Mouse (Mus musculus): ENCODE results near the gene Cit. TPM values are rescaled to one million over a fixed set of nuclear protein-coding genes. Genes with fewer than 3 reads are reported as not detected.

Cit gene
- total RNA-seq, 2 experiments from 2014 or later: 22.3 to 29.3 TPM

DNA sequence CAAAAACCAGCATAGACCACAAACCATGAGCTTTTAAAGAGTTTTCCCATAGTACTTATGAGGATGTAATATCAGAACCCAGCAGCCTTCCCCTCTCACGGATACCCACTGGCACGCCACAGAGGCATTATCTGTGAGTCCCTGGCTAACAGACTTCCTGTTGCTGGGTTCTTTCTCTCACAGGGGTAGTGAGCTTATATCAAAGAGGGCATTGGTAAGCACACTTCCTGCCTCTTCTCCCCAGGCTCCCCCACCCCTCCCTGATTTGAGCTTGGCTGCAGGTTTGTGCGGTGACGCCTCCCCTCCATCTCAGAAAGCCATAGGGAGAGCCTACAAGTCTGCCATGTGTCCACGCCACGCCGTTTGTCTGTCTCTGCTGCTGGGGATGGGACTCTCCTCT, 184.0 kb downstream of the Cit start:
- peak; percentile 68 for ATAC-seq (replicated peaks; ENCODE audit: poor library complexity)

DNA sequence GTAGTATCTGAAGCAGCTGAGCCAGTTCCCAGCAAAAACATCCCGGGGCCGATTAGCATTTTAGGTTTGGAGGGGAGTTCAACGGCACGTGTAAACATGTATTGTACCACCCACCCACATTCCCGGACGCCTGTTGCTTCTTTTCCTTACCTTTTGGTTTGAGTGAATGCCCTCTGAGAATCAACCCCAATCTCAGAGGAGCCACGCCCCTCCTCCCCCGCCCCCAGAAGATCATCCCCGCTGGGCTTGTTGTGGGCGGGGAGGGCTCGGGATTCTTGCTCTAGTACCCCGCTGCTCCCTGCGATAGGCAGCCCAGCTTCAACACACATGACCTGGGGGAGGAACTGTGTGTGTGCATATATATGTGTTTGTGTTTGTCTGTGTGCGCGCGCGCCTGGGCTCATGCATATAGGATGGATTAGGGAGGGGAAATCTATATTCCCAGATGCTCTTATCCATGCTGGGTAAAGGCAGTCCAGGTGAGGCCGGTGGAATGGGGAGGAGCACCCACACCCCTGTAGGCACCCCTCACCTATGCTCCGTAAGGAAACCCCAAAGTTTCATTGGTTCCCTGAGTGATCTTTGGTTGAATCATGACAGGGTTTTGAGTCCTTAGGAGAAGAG, 185.6 kb downstream of the Cit start:
- ATAC-seq (replicated peaks; ENCODE audit: poor library complexity): no peak

DNA sequence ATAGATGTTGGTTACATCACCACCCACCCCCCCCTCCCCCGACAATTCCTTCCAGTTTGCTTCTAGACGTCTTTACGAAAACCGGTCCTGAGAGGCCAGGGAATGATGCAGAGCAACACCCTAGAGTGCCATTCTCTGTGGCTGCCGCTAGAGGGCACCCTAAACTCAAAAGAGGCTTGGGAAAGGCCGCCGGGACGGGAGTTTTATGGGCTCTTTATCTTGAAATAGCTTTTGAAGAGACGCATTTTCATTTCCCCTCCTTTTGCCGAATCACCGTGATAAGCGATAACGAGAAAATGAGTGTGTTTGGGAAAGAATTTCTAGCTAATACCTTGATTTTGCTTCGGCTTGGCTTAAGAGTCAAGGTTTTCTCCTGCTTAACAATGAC, 186.1 kb downstream of the Cit start:
- ATAC-seq (replicated peaks; ENCODE audit: poor library complexity): peak; percentile 51

DNA sequence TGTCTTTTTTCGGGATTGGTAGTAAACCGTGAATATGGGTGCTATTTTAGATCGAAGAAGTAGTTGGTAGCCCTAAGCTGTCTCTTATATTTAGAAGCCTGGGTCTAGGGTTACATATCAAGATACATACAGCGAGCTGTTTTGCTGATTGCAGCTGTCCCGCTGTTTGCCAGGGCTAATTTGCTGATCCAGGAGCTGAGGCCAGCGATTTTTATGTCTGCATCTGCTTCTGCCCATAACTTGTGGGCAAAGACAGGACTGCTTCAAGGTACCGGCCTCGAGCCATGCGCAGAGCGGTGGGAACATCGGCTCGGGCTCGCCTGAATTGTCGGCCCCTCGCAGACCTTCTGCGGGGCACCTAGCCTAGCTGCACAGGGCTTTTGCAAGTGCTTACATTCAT, 191.4 kb downstream of the Cit start:
- ATAC-seq (replicated peaks; ENCODE audit: poor library complexity): no peak

DNA sequence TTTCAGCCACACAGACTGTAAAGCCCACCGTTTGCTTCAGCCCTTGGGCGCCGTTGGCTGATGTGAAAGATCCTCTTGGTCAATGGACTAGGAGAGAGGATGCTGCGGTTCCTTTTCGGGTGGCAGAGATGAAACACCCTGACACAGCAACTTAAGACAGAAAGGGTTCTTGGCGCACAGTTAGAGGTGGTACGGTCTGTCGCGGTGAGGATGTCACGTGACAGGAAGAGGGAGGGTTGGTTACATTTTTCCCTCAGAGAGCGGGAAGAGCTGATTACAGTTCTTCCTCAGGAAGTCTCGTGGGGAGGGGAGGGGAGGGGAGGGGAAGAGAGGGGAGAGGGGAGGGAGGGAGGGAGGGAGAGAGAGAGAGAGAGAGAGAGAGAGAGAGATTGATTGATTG, 192.7 kb downstream of the Cit start:
- no peak for ATAC-seq (replicated peaks; ENCODE audit: poor library complexity)

DNA sequence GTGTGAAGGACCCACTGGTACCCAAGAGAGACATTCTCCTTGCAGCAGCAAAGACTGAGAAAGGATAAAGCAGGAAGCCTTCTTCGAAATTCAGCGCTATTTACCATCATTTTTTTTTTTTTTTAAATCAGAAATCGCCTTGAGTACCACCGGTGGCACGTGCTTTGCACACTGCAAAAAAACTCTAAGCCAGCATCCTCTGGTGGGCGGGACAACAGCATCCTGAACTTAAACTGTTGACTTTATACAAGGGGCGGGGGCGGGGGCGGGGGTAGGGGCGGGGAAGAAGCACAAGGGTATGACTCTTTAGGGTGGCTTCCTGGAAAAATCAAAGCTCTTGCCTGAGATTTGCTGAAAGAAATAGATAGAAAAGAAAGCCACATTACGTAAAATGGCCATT, 194.6 kb downstream of the Cit start:
- ATAC-seq (replicated peaks; ENCODE audit: poor library complexity): no peak

DNA sequence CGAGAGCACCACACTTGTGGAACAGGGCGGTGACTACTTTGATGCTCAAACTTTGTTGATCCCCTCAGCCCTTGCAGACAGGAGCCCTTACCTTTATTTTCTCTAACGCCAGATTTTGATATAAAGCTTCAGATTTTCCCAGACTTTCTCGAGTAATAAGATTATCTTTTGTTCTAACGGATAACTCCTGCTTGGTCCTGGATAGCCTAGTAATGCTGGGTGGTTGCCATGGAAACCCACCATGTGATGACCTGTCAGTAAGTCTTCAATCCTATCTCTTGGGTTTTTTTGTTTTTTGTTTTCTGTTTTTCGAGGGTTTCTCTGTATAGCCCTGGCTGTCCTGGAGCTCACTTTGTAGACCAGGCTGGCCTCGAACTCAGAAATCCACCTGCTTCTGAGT, 197.2 kb downstream of the Cit start:
- no peak for ATAC-seq (replicated peaks; ENCODE audit: poor library complexity)

DNA sequence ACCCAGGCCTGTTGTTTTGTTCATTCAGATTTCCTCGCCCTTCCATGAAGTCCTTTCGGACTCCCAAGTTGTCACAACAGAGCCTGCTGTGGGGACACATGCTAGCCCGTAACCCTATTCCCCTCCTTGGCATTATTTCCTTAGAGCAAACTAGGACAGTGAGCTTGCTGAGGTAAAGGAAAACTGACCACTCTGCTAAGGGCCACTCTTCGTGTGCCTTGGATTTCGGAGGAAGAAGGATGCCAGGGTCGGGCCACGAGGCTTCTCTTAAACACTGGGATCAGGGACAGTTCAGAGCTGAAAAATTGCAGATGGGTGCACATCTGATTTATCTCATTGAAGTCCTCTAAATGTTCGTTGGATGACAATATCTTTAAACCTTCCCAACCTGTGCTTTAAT, 200.5 kb downstream of the Cit start:
- no peak for ATAC-seq (replicated peaks; ENCODE audit: poor library complexity)

DNA sequence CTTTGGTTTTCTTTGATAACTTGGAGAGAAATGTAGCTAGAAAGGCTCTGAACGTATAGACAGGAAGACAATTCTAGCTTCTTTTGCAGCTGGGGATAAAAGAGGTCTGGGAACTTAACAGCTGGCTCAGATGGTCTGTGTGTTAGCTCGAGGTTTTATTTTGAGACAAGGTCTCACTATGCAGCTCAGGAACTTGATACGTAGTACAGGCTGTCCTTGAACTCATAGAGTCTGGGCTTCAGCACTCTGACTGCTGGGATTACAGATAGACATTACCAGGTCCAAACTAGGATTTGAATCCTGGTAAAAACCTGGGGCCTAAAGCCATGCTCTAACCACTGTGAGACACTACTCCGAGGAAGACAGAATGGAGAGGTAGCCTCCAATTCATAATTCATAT, 201.2 kb downstream of the Cit start:
- no peak for ATAC-seq (replicated peaks; ENCODE audit: poor library complexity)

DNA sequence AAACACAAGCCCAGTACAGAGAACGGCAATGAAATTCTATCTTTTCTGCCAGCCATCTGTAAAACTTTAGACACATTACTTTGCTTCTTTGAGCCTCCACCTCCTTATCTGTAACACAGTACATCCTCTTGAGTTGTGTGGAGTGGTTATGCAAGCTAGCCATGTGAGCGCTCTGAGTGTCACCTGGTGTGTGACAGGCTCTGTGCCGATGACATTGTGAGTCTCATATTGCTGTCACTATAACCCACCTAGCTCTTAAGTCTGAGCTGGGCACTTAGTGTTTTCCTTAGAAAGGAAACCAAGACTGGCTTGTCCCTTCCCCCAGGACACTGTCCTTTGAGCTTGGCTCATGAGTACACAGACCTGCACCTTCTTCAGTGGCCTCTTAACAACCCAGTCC, 203.2 kb downstream of the Cit start:
- no peak for ATAC-seq (replicated peaks; ENCODE audit: poor library complexity)

DNA sequence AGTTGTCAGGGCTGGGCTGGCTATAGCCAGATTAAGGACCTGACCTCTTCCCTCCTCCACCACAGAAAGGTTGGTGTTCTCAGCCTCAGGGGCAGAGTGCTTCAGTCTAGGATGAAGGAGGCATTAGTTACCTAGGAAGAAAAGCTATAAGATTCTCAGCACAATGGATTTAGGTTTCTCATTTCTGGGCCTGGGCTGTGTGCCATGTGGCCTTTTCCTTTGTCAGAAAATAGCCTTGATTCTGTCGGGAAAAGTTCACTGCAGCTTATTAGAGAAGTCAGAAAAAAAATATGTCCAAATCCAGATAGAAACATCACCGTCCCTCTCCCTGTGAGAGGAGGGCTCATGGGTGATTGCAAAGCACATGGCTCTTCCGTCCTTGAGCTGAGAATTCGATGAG, 204.7 kb downstream of the Cit start:
- ATAC-seq (replicated peaks; ENCODE audit: poor library complexity): no peak

DNA sequence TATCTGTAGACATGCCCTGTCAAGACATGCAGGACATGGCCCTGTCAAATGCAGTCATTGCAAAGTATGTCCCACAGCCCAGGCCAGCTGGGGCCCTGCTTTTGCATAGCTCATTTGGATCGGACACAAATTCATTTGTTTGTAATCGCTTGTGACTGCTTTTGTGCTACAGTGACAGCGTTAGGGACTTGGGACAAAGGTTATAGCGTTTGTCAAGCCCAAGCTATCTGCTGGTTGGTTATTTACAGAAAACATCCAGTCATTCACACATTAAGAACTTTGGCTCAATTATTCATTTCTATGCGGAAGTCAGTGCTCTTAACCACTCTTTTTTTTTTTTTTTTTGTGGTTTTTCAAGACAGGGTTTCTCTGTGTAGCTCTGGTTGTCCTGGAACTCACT, 207.1 kb downstream of the Cit start:
- no peak for ATAC-seq (replicated peaks; ENCODE audit: poor library complexity)

DNA sequence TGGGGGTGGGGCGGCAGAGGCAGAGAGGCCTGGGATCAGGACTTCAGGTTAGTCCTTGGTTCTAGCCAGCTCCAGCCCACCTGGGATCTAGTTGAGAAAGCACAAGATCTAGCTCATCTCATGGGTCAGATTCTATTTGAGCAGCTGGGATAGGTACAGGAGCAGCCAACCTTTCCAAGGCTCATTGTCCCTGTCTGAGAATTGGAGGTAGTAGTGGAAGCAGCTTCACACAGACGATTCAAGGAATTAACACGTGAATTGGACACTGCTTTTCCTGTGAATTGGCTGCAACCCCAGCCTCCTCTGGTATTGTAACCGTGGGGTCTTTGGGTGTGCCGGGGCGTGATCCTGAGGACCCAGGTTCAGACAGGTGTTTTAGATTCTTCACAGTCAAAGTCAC, 207.7 kb downstream of the Cit start:
- ATAC-seq (replicated peaks; ENCODE audit: poor library complexity): no peak

Other genes starting within 250 kb of the Cit start
- 24.7 and 25.2 TPM in 2 replicates for gene Rab35, start 213.4 kb upstream of the Cit start, total RNA-seq (2015)
- gene Rab35, start 213.4 kb upstream of the Cit start, total RNA-seq (2017): 22.8 and 28.8 TPM in 2 replicates
- 0.39 and 1.7 TPM in 2 replicates for gene Bicdl1, start 113.7 kb upstream of the Cit start, total RNA-seq (2015)
- gene Bicdl1, start 113.7 kb upstream of the Cit start, total RNA-seq (2017): 0.84 TPM in 1 of 2 replicates, not detected in the other
- 34.9 and 38.1 TPM in 2 replicates for gene Prkab1, start 179.2 kb downstream of the Cit start, total RNA-seq (2015)
- 25.1 and 25.9 TPM in 2 replicates for gene Prkab1, start 179.2 kb downstream of the Cit start, total RNA-seq (2017)
- not detected in 2 replicates for gene Tmem233, start 238.0 kb downstream of the Cit start, total RNA-seq (2015)
- not detected in 2 replicates for gene Tmem233, start 238.0 kb downstream of the Cit start, total RNA-seq (2017)